Mouse (Mus musculus): ENCODE measurements around the gene Psmg1. TPM values are rescaled to one million over a fixed set of nuclear protein-coding genes. Genes with fewer than 3 reads are reported as not detected.

The Psmg1 gene
- total RNA-seq (2017) = 60.0 and 66.6 TPM in 2 replicates

DNA sequence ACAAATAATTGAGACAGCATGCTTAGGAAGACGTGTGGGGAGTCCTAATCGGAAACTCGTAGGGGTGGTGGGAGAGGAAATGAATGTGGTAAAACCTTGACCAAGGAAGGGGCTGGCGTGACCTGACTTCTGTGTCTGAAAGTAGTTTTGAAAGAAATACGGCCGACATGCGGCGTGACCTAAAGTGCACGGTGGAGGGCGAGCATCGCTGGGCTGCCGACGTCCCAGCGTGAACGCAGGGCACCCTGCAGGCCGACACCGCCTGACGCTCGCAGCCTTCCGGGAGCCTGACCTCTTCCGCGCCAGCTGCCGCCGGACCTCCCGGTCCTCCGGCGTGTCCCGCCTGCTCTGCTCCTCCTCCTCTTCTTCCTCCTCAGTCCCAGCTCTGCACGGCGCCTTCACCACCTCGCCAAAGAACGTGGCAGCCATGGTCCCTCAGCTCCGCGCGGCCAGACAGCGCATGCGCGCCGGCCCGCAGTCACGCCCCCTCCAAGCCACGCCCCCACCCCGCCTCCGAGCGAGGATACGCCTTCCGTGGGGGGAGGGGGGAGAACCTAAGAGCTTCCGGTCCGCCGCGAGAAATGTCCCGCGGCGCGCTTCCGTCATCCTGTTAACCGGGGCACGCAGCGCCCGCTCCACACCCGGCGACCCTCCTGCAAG is at the start of gene Psmg1:
Psmg1 (minus strand) TSS at position 499 of the 660 bp plus-strand sequence.
- peak; percentile 88 for ATAC-seq (replicated peaks; ENCODE audit: low read depth, poor library complexity, severe bottlenecking)

DNA sequence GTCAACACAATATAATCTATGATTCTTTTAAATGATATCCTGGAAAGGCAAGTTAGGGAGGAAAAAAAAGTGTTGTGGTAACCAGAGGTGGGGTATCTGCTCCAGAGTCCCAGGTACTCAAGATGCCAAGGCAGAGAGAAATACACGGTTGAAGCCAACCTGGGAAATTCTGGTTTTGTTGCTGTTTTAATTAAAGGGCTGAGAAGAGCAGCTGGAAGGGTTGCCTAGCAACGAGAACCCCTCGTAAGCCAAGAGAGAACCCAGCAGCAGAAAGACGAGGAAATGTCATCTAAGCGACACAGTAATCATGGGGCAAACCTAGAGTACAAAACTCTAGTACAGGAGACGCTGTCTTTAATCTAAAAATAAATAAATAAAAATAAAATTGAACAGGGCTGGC is 48.8 kb upstream of the Psmg1 start:
- no peak for ATAC-seq (replicated peaks; ENCODE audit: low read depth, poor library complexity, severe bottlenecking)

DNA sequence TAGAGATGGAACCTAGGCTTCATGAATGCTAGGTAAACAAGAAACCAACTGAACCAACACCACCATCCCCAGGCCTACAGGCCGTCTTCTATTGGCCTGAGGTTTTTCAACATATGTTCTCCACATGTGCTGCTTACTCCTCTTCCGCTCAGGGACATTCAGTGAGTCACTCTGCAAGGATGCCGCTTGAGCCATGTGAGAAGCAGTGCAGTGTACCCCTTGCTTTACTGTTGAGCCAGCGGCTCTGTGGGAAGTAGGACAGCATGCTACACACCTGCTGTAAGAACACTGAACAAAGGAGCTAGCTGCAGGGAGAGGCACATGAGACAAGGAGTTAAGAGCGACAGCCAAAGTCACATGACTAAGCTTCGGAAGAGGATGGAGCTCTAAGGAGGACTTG is 43.7 kb upstream of the Psmg1 start:
- no peak for ATAC-seq (replicated peaks; ENCODE audit: low read depth, poor library complexity, severe bottlenecking)

DNA sequence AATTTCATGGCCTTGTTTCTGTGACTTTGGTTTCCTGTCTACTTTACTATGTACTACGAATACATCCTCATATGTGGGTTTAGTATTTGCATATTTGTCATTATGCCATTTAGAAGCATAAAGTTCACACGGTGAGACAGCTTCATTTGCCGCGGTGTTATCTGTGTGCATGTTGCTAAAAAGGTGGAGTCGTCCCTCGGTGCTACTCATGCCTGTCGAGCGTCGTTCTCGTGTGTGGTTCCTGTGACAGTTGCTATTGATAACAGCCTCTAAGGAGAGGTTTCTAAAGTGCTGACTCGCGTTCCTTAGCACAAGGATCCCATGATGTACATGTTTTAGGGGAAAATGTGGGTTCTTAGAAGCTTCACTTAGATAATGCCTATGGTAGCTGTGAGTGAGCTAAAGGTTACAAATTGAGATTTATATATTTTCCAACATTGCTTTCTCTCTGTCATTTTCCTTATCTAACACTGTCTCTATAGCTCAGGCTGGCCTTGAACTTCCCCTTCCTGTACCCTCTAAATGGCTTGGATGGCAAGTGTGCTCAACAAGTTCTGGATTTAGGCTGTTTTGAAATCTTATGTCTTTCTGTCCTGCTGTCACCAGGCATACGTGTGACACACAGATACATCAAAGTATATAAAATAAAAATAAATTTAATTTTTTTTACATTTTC is 41.7 kb upstream of the Psmg1 start:
- ATAC-seq (replicated peaks; ENCODE audit: low read depth, poor library complexity, severe bottlenecking) = peak; percentile 78

DNA sequence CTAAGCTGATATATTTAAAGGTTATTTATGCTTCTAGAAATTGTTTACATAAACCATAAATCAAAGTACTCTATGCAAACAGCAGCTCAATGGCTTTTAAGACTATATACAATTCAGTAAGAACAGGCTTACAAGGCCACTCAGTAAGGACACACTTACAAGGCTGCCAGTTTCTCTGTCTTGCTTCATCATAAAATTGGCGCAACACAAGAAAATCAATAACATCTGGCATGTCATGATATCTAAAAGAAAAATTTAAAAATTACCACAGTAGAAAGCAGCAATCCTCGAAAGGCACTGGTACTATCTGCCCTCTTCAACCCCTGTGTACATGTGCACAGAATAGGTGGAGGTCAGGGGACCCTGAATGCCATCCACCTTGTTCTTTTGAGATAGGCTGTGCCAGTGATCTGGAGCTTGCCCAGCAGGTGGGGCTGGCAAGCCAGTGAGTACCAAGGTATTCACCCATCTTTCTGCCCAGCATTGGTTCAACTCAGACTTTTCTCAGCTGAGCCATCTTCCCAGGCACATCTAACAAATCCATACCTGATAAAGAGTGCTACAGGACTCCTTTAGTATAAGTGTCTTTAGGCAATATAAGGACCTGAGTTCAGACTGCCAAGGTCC is 39.8 kb upstream of the Psmg1 start:
- peak; percentile 37; the same call in 1 of the 2 replicates for ATAC-seq (replicated peaks; ENCODE audit: low read depth, poor library complexity, severe bottlenecking)

DNA sequence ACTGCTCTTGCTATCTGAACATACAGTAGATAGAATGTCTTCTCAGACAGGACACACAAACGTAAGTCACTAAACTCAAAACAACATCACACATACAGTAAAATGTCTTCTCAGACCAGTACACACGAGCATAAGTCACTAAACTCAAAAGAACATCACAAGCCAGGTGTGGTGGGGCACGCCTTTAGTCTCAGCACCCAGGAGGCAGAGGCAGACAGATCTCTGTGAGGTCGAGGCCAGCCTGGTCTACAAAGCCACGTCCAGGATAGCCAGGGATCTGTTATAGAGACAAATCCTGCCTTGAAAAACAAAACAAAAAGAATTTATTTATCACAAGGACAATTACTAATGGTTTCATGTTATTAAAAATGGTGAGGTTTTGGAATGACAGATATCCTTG is 35.5 kb upstream of the Psmg1 start:
- no peak for ATAC-seq (replicated peaks; ENCODE audit: low read depth, poor library complexity, severe bottlenecking)

DNA sequence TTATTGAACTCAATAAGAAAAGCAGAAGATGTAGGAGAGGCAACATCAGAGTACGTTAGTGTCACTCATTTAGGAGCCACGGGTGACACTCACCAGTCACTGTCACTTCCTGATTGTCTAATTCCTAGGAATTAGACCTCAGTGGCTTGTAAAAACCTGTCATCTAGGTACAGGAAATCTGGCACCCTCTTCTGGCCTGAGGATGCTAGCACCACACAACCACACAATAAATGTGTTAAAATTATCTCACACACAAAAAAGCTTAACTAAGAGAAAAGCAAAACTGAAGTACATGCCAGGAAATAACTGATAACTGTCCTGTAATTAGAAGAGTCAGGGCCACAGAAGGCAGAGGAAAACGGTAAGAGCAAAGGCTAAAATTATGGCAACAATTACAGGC is 34.5 kb upstream of the Psmg1 start:
- no peak for ATAC-seq (replicated peaks; ENCODE audit: low read depth, poor library complexity, severe bottlenecking)

DNA sequence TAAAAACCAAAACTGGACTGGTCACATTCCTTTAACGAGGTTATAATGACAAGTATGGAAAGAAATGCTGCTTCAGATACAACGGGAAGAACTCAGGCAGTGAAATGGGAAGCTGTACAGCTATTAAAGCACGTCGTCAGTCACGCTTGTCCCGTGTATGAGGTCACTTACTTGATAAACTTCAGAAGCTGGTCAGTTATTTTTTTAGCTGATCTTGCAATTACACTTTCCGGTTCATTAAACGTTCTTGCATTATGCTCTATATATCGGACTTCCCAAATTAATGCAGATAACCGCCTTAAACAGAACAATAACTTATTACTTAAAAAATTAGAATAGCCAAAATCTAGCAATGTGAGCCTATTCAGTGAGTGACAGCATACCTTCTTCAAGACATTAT is 30.3 kb upstream of the Psmg1 start:
- ATAC-seq (replicated peaks; ENCODE audit: low read depth, poor library complexity, severe bottlenecking) = no peak

DNA sequence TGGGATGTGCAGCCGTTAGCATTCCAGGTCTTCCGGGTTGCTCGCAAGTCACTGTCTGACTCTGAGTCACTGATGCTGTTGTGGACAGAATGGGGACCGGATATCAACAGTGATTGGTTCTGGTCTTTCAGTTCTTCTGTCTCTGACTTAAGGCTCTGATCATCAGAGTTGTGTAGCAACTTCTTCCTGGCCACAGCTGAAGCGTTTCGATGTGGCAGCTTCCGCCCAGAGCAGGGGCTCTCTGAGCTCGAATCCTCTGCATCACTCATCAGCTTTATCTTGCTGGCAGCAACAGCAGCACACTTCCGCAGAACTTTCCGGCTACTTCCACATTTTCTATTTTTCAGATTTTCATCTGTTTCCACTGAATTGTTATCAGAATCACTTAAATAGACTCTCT is 18.4 kb upstream of the Psmg1 start:
- peak; percentile 66 for ATAC-seq (replicated peaks; ENCODE audit: low read depth, poor library complexity, severe bottlenecking)

DNA sequence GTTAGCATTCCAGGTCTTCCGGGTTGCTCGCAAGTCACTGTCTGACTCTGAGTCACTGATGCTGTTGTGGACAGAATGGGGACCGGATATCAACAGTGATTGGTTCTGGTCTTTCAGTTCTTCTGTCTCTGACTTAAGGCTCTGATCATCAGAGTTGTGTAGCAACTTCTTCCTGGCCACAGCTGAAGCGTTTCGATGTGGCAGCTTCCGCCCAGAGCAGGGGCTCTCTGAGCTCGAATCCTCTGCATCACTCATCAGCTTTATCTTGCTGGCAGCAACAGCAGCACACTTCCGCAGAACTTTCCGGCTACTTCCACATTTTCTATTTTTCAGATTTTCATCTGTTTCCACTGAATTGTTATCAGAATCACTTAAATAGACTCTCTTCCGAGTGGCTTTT is 13.5 kb upstream of the Psmg1 start:
- peak; percentile 69 for ATAC-seq (replicated peaks; ENCODE audit: low read depth, poor library complexity, severe bottlenecking)

DNA sequence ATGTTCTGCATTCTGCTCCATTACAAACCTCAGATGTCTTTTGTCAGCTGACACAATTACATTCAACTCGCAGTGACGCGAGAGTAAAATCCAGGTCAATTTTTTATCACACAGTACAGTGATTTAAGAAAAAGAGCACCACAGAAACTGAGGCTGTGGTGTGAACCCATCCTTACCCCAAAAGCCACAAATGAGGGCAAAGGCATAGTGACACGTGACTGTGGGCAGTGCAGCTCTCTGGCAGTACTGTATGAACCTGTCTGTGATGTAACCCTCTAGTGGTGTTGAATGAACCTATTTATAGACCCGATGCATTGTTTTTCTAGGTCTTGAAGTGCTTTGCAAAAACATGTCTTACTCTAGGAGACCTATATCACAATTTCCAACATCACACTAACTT is 8.5 kb upstream of the Psmg1 start:
- ATAC-seq (replicated peaks; ENCODE audit: low read depth, poor library complexity, severe bottlenecking) = no peak

DNA sequence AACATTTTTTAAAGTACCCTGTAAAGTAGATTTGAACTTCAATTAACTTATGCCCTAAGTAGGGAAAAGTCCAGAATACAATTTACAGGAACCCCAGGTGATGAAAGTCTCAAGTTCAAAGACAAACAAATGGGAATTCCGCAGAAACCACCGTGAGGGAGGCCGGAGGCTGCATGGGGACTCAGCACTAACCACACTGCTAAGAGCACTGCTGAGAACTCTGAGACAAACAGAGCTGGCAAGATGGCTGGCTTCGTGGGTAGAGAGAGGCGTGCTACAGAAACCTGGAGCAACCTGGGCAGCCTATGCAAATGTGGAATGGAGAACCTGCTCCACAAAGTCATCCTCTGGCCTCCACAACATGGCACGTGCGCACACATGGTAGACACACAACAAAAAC is 5.4 kb upstream of the Psmg1 start:
- ATAC-seq (replicated peaks; ENCODE audit: low read depth, poor library complexity, severe bottlenecking) = no peak

DNA sequence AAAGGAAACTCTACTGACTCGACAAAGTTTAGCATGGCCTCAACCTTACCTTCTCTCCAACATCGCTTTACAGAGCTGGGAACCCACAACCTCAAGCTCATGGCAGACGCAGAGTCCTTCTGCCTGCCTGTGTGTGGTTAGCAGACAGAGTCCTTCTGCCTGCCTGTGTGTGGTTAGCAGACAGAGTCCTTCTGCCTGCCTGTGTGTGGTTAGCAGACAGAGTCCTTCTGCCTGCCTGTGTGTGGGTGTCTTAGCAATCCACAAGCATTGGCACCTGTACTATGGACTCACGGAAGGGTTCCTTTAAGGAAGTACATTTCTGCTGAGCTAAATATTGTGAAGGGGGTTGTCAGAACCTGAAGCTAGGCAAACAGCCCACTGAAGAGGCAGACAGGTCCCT is 3.8 kb upstream of the Psmg1 start:
- ATAC-seq (replicated peaks; ENCODE audit: low read depth, poor library complexity, severe bottlenecking) = peak; percentile 31

DNA sequence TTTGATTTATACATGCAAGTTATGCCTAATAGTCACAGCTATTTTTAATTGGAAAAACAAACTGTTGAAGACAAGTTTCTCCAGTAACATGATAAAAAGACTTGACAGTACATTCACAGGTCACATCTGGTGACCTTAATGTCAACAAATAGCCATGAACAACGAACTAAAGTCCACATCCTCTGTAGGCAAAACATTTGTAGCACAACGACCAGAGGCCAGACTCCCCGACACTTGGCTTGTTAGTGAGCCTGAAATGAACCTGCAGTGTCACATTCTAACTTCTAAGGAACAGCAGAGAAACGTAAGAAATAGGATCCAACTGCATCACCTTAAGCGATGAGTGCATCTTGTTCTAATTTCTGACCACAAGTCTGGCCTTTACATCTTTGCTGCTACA is 1.8 kb upstream of the Psmg1 start:
- no peak for ATAC-seq (replicated peaks; ENCODE audit: low read depth, poor library complexity, severe bottlenecking)

DNA sequence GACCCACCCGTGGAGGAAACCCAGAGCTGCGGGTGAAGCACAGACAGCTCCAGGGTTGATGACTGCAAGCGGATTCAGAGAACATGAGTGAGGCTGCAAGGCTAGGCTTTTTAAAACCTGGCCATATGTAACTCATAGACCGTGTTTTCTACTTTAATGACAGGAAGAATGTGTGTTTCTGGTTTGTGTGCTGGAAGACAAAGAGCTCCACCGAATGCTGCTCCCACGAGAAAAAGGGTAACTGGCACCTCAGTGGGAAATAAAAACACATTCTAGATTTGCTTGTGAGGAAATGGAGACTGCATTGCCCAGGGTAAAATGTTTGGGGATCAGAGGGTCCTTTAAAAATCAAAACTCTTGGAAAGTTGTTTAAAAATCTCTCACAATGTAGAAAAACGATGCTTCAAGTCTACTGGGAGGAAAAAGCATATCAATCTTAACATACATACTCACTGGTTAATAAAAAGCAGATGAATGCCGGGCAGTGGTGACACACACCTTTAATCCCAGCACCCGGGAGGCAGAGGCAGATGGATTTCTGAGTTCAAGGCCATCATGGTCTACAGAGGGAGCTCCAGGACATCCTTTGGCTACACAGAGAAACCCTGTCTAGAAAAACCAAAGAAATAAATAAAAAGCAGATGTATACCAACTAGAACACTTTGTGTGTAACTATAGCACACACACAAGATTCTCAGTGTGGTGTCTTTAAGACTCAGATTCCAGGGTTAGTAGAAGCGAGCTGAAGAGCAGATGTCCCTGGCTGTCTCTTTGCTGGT is 551 bp upstream of the Psmg1 start:
- no peak for ATAC-seq (replicated peaks; ENCODE audit: low read depth, poor library complexity, severe bottlenecking)

DNA sequence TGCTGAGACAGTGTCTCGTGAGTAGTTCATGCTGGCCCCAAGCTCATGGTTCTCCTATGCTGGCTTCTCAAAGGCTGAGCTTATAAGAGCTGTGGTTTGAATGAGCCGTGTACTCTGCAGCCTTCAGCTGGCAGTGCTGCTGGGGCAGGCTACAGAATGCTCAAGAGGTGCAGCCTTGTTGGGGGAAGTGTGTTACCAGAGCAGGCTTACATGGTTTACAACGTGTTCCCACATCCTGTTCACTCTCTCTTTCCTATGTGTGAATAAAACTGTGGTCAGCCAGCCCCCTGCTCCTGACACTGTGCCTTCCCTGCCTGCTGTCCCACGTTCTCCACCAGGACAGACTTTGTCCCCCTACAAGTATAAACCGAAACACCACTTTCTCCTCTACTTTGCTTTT is 5.8 kb downstream of the Psmg1 start:
- peak; percentile 77 for ATAC-seq (replicated peaks; ENCODE audit: low read depth, poor library complexity, severe bottlenecking)

DNA sequence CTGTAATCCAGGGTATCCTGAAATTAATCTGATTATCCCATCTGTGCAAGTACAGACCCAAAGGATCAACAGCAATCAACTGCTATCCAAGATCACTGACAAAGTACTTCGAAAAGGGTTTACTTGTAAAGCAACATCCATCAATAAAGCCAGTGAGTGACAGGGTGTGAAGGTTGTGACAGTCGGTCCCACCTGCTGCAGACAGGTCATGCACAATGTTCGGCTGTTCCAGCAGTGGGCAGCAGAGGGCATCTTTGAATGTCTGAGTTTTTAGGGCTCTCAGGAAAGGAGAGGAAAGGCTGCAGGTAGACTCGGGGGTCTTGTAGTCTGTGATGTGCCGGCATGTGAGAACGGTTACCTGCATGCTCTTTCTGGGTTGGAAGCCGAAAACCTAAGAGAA is 7.2 kb downstream of the Psmg1 start:
- ATAC-seq (replicated peaks; ENCODE audit: low read depth, poor library complexity, severe bottlenecking) = peak; percentile 67

DNA sequence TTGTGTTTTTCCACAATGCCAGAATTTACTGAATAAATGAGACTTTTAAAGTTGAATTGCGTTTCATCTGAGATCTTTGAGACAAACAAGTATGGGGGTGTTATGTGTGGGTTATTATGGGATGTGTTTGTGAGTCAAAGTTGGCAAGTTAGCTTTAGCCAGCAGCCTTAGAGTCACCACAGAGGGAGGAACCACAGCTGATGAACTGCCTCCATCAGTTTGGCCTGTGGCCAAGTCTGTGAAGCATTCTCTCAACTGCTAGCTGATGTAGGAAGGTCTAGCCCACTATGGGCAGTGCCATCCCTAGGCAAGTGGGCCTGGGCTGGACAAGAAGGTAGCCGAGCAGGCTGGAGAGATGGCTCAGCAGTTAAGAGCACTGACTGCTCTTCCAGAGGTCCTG is 19.9 kb downstream of the Psmg1 start:
- ATAC-seq (replicated peaks; ENCODE audit: low read depth, poor library complexity, severe bottlenecking) = 0 out of 2 replicates have a peak, but pooled peaks have one; percentile 15

DNA sequence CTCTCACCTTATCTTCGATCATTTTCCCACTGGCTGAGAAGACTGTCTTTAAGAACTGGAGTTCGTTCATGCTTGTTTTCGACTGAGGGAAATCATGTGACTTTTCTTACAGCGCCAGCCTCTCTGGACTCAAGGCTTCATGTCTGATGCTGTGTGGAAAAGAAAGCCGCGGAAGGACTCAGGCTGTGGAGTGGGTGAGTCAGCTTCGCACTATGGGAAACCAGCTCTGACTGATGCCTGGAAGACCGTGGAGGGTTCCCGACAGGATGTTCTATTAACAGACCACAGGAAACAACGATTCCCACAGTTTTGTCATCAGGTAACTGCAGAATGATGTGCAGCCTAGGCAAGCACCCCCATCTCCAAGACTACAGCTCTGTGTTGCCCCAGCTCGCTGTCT is 23.3 kb downstream of the Psmg1 start:
- ATAC-seq (replicated peaks; ENCODE audit: low read depth, poor library complexity, severe bottlenecking) = no peak

DNA sequence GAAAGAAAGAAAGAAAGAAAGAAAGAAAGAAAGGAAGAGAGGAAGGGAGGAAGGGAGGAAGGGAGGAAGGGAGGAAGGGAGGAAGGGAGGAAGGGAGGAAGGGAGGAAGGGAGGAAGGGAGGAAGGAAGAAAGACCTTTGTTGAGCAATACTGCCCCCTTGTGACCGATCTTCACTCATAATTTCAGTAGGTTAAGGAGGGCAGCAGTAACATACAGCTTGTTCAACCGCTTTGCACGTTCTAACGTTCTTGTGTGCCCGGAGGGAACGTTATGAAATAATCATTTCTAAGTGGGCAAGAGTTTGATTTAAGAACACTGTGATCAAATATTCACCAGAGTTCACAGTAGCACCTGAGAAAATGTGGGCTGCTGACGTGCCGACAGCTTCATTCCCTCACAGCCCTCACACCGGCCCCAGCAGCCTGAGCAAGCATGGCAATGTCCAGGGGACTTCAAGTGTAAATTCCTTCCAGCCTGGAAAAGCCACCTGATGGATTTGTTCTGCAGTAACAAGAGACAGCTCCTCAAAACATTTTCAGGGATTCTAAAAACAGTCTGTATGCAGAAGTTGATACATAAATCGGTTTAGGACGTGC is 26.2 kb downstream of the Psmg1 start:
- no peak for ATAC-seq (replicated peaks; ENCODE audit: low read depth, poor library complexity, severe bottlenecking)

Data from common myeloid progenitor, adult 5-6 weeks (primary cell).